Mouse (Mus musculus) limb, embryonic 15.5 days (tissue): Measurements from ENCODE around the gene Kazn. TPM values are rescaled to one million over a fixed set of nuclear protein-coding genes. Genes with fewer than 3 reads are reported as not detected.

Source experiments
- ATAC-seq: fragments of 200-750 bp; cut with Nextera tagmentation; 2 replicates; pipeline ENCODE4 v1.8.0; 2017; ENCODE audit warnings: low read depth, moderate TSS enrichment; ENCODE audit not compliant: insufficient number of reproducible peaks, low FRiP score, low TSS enrichment
- H3K27ac ChIP-seq: fragments of 300-500 bp; sonication (generic); 2 replicates; pipeline ENCODE4 v1.5.1; 2015; ENCODE audit warnings: moderate library complexity, mild to moderate bottlenecking, inconsistent platforms
- H3K27me3 ChIP-seq: fragments of 300-500 bp; sonication (generic); 2 replicates; pipeline ENCODE4 v1.6.1; 2015; ENCODE audit warnings: inconsistent platforms
- H3K36me3 ChIP-seq: fragments of 300-500 bp; sonication (generic); 2 replicates; pipeline ENCODE4 v1.6.1; 2015; ENCODE audit warnings: inconsistent platforms
- H3K4me1 ChIP-seq: fragments of 300-500 bp; sonication (generic); 2 replicates; pipeline ENCODE4 v1.6.1; 2015; ENCODE audit warnings: inconsistent platforms
- H3K4me2 ChIP-seq: fragments of 300-500 bp; sonication (generic); 2 replicates; pipeline ENCODE4 v1.6.1; 2015; ENCODE audit warnings: mild to moderate bottlenecking, inconsistent platforms
- H3K4me3 ChIP-seq: fragments of 300-500 bp; sonication (generic); 2 replicates; pipeline ENCODE4 v1.5.1; 2015; ENCODE audit warnings: mild to moderate bottlenecking, inconsistent platforms
- H3K9ac ChIP-seq: fragments of 300-500 bp; sonication (generic); 2 replicates; pipeline ENCODE4 v1.6.1; 2015; ENCODE audit warnings: inconsistent platforms
- H3K9me3 ChIP-seq: fragments of 300-500 bp; sonication (generic); 2 replicates; pipeline ENCODE4 v1.6.1; 2016; ENCODE audit warnings: inconsistent platforms
- WGBS: fragments of 180-500 bp; shearing (Covaris S2); methylation state at CpG from one replicate; pipeline ENCODE4 v1.1.7; 2015; 5-methylcytosine and 5-hydroxymethylcytosine counted together
- polyA plus RNA-seq: library from polyadenylated mRNA; unstranded; fragments of >200 nt; fragmentation: Nextera tagmentation; extraction: Ambion mirVana; gene quantifications from 2 replicates; pipeline ENCODE4 v1.2.1, GENCODE M21; 2015

Gene Kazn
- polyA plus RNA-seq = 11.1 and 15.2 TPM in 2 replicates

DNA sequence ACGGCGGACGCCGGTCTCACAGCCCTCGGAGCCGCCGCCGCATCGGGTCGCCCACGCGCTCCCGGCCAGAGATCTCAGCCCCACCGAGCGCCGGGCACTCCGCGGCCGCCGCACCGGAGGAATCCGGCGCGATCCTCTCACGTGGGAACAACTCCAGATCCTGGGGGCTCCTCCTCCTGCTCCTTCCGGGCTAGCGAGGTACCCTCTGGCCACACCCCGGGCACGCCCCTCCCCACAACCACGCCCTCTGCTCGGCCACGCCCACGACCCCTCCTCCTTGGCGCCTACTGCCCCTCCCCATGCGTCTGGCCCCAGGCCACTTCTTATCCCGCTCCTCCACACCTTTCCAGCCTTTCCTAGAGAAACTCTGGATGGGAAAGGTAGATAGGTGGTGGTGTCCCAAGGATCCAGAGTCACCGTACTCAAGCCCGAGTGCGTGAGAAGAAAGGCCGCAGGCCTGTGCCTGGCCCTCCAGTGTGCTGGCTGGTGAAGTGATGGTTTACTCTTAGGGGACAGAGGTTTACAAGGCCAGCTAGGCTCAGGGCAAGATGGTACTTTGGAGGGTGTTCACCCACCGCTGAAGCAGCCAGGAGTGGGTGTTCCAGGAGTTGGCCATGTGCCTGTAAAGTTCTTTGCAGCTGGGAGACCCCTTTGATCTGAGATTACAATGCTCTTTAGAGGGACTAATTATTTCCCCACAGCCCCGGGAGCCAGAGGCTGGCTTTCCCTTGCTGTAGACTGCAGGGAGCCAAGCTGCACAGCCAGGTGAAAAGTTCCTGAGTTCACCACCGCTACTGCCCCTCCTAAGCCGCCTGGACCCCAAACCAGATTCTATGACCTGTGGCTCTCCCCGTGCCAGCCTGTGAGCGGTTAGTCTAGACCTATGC, at the start of gene Kazn:
Gene Kazn (minus strand): TSS at position 162 of the 887 bp plus-strand sequence.
- Histone ChIP-seq H3K9ac (peak within 1 kb of the TSS; percentile 74), H3K4me2 (peak within 1 kb of the TSS; percentile 94), H3K36me3 (no peaks in the 10 kb centered on the region), H3K27ac (peak within 1 kb of the TSS; percentile 86), H3K9me3 (no peaks in the 10 kb centered on the region), H3K4me1 (peaks cover 55% of the 10 kb centered on the region), H3K4me3 (peak within 1 kb of the TSS; percentile 71), H3K27me3 (no peaks in the 10 kb centered on the region)
- 2% methylated on average over 46 of the region's 46 CpGs for WGBS
- ATAC-seq = peak; percentile 83

DNA sequence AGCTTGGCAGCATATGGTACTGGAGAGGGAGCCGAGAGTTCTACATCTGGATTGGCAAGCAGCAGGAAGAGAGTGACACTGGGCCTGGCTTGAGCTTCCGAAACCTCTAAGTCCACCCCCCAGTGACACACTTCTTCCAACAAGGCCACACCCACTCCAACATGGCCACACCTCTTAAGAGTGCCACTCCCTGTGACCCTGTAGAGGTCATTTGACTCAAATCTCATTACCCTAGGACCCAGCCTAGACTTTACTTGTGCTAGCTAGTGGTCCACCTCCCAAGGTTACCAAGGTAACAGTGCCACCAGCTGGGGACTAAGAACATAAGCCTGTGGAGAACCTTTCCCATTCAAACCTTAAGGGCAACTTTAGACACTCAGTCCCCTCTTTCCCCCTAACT, 46.3 kb upstream of the Kazn start:
- no peak overlapping the region for H3K4me2 ChIP-seq
- H3K4me3 ChIP-seq = no peak overlapping the region
- no peaks in the 10 kb centered on the region for H3K27me3 ChIP-seq
- H3K9ac ChIP-seq = no peak overlapping the region
- no peak overlapping the region for H3K27ac ChIP-seq
- no peaks in the 10 kb centered on the region for H3K4me1 ChIP-seq
- no peak for ATAC-seq
- 86% methylated on average over 2 of the region's 2 CpGs for WGBS
- no peaks in the 10 kb centered on the region for H3K36me3 ChIP-seq
- no peaks in the 10 kb centered on the region for H3K9me3 ChIP-seq

- no peak for ATAC-seq
- Histone ChIP-seq H3K4me3 (no peak overlapping the region), H3K27me3 (no peaks in the 10 kb centered on the region), H3K4me1 (no peaks in the 10 kb centered on the region), H3K9me3 (no peaks in the 10 kb centered on the region), H3K27ac (no peak overlapping the region), H3K9ac (no peak overlapping the region), H3K4me2 (no peak overlapping the region), H3K36me3 (no peaks in the 10 kb centered on the region)
- 77% methylated on average over 5 of the region's 5 CpGs for WGBS
Measured at GRCm38 (mm10) chr4:142283867-142284266, 44.7 kb upstream of the Kazn start.

GRCm38 (mm10) chr4:142278197-142278575, 39.0 kb upstream of the Kazn start:
- H3K4me2 ChIP-seq = peak overlapping the region; percentile 37; the same call in 1 of the 2 replicates
- no peak overlapping the region for H3K9ac ChIP-seq
- no peaks in the 10 kb centered on the region for H3K9me3 ChIP-seq
- H3K4me1 ChIP-seq = peaks cover 15% of the 10 kb centered on the region
- H3K27ac ChIP-seq = no peak overlapping the region
- WGBS = 77% methylated on average over 6 of the region's 6 CpGs
- H3K36me3 ChIP-seq = no peaks in the 10 kb centered on the region
- H3K4me3 ChIP-seq = no peak overlapping the region
- no peaks in the 10 kb centered on the region for H3K27me3 ChIP-seq
- no peak for ATAC-seq

DNA sequence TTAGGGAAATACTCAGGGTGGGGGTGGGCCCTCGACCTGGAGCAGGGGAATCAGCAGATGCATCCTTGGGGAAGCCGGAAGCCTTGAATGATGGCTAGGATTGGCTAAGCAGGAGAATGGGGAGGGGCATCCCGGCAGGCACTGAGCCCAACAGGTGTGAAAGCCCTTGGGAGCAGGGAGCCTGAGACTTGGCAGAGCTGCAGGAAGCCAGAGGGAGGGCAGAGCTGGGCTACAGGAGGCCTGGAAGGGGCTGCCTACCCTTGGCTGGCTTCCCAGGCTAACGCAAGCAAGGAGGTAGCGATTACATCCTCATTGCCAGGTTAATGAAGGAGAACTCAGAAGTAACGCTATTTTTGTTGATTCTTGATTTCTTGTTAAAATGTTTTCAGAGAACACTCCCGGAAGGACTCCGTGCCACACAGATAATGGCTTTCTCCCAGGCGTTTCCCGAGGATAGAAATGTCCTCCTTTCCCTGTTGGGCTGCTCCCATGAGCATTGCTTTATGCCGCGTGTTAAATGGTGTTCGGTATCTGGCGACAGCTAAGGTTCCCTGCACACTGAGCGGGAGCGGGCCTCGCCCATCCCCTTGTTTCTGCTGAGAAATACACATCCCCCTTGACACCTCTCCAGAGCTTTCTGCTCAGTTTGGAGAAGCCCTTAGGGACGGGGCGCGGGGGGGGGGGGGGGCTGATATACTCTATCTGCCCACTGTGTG, 38.4 kb upstream of the Kazn start:
- H3K27me3 ChIP-seq = no peaks in the 10 kb centered on the region
- peak overlapping the region; percentile 37 for H3K4me2 ChIP-seq
- 21% methylated on average over 20 of the region's 20 CpGs for WGBS
- H3K4me3 ChIP-seq = 0 out of 2 replicates have a peak overlapping the region, but pooled peaks have one; percentile 10
- ATAC-seq = peak; percentile 68; the same call in 1 of the 2 replicates
- no peak overlapping the region for H3K9ac ChIP-seq
- no peaks in the 10 kb centered on the region for H3K36me3 ChIP-seq
- peaks cover 15% of the 10 kb centered on the region for H3K4me1 ChIP-seq
- peak overlapping the region; percentile 43; the same call in 1 of the 2 replicates for H3K27ac ChIP-seq
- H3K9me3 ChIP-seq = no peaks in the 10 kb centered on the region

DNA sequence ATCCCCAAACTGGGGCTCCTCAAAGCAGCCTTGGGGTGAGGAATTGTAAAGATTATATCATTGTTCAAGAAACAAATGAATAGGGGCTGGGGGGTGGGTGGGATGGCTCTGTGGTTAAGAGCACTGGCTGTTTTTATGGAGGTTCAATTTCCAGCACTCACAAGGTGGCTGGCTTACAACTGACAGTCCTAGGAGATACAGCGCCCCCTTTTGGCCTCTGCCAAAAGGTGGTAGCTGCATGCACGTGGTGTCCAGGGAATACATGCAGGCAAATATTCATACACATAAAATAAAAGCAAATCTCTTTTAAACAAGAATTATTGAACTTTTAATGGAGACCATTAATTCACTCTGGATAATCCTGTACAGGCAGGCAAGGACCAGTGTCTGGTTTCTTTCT, 36.0 kb upstream of the Kazn start:
- H3K4me3 ChIP-seq = no peak overlapping the region
- H3K27ac ChIP-seq = no peak overlapping the region
- peaks cover 15% of the 10 kb centered on the region for H3K4me1 ChIP-seq
- H3K9ac ChIP-seq = no peak overlapping the region
- ATAC-seq = no peak
- no peaks in the 10 kb centered on the region for H3K9me3 ChIP-seq
- H3K36me3 ChIP-seq = no peaks in the 10 kb centered on the region
- no peaks in the 10 kb centered on the region for H3K27me3 ChIP-seq
- no peak overlapping the region for H3K4me2 ChIP-seq
- 41% methylated on average over 2 of the region's 2 CpGs for WGBS

DNA sequence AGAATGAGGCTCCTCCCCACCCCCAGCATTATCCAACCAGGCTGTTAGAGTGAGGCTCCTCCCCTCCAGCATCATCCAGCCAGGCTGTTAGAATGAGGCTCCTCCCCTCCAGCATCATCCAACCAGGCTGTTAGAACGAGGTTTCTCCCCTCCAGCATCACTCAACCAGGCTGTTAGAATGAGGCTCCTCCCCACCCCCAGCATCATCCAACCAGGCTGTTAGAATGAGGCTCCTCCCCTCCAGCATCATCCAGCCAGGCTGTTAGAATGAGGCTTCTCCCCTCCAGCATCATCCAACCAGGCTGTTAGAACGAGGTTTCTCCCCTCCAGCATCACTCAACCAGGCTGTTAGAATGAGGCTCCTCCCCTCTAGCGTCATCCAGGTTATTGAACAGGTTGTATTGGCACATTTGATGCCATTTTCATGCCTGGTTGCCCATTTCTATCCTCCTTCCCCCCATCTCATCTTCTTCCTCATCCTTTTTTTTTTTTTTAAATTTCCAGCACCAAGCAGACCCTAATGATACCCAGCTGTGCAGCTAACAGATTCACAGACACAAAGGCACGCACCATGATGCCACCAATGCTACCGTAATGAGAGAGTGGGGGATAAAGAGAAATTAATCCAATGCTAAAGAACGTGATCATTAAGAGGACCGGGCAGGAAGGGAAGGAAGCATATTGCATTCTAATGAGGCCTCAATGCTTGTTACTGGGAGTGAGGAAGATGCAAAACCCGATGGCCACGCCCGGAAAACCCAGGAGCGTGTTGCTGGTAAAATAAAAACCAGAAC, 35.4 kb upstream of the Kazn start:
- 64% methylated on average over 11 of the region's 11 CpGs for WGBS

DNA sequence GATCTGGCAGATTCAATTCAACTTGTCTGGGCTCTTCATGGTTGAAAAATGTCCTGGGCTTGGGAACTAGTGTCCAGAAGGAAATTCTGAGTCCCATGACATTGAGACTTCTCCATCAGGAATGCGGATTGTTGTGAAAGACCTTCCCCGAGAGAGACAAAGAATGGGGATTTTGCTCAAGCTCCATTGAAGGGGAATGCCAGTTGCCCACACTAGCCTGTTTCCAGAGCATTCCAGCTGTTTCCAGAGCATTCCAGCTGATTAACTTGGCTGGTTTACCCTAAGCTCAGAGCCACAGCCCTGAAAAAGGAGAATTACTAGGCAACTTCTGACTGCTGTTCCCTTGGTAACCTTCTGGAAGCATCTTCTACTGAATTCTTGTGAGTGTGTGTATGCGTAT, 32.3 kb upstream of the Kazn start:
- WGBS = 71% methylated on average over 3 of the region's 3 CpGs

More for the DNA sequence above, 35.4 kb upstream of the Kazn start:
- Histone ChIP-seq H3K4me3 (no peak overlapping the region), H3K27ac (no peak overlapping the region), H3K36me3 (no peaks in the 10 kb centered on the region), H3K9me3 (no peaks in the 10 kb centered on the region), H3K9ac (no peak overlapping the region), H3K4me2 (no peak overlapping the region), H3K4me1 (peaks cover 15% of the 10 kb centered on the region), H3K27me3 (no peaks in the 10 kb centered on the region)
- no peak for ATAC-seq

GRCm38 (mm10) chr4:142267832-142268231, 28.6 kb upstream of the Kazn start:
- no peaks in the 10 kb centered on the region for H3K27me3 ChIP-seq
- H3K9me3 ChIP-seq = no peaks in the 10 kb centered on the region
- peaks cover 3% of the 10 kb centered on the region; the same call in 1 of the 2 replicates for H3K4me1 ChIP-seq
- H3K4me3 ChIP-seq = no peak overlapping the region
- H3K36me3 ChIP-seq = no peaks in the 10 kb centered on the region
- WGBS = 49% methylated on average over 4 of the region's 4 CpGs
- H3K4me2 ChIP-seq = no peak overlapping the region
- ATAC-seq = no peak
- no peak overlapping the region for H3K9ac ChIP-seq
- H3K27ac ChIP-seq = no peak overlapping the region

More for the DNA sequence above, 32.3 kb upstream of the Kazn start:
- Histone ChIP-seq H3K4me3 (no peak overlapping the region), H3K9ac (no peak overlapping the region), H3K27ac (no peak overlapping the region), H3K36me3 (no peaks in the 10 kb centered on the region), H3K4me2 (no peak overlapping the region), H3K4me1 (peaks cover 3% of the 10 kb centered on the region; the same call in 1 of the 2 replicates), H3K9me3 (no peaks in the 10 kb centered on the region), H3K27me3 (no peaks in the 10 kb centered on the region)
- no peak for ATAC-seq

GRCm38 (mm10) chr4:142267348-142267819, 28.2 kb upstream of the Kazn start:
- Histone ChIP-seq H3K27ac (no peak overlapping the region), H3K9ac (no peak overlapping the region), H3K4me1 (peaks cover 3% of the 10 kb centered on the region; the same call in 1 of the 2 replicates), H3K9me3 (no peaks in the 10 kb centered on the region), H3K4me3 (no peak overlapping the region), H3K27me3 (no peaks in the 10 kb centered on the region), H3K4me2 (no peak overlapping the region), H3K36me3 (no peaks in the 10 kb centered on the region)
- ATAC-seq = no peak
- 23% methylated on average over 4 of the region's 4 CpGs for WGBS

DNA sequence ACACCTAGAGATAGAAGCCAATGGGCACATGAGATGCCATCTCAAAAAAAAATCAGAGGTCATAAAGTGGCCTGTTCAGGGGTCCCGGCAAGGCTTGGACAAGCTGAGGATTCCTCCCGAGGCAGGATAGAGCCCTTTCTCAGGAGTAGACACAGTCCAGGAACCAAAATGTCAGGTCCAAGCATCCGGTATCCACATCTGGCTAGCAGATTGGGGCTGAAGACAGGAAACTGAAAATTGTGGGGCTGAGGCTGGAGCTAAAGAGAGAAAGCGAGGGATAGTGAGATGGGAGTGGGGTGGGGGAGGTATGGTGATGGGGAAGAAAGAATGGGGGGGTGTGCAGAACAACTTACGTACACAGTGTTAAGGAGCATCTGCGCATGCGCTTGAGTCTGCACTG, 25.1 kb upstream of the Kazn start:
- 55% methylated on average over 7 of the region's 7 CpGs for WGBS
- H3K36me3 ChIP-seq = no peaks in the 10 kb centered on the region
- no peak overlapping the region for H3K4me3 ChIP-seq
- no peaks in the 10 kb centered on the region for H3K27me3 ChIP-seq
- no peak for ATAC-seq
- no peak overlapping the region for H3K4me2 ChIP-seq
- H3K4me1 ChIP-seq = peaks cover 7% of the 10 kb centered on the region; the same call in 1 of the 2 replicates
- H3K9ac ChIP-seq = no peak overlapping the region
- no peak overlapping the region for H3K27ac ChIP-seq
- no peaks in the 10 kb centered on the region for H3K9me3 ChIP-seq
